Mouse (Mus musculus) Muller cell, postnatal 12 days (primary cell): ENCODE data around the gene Dab1.

ENCODE experiments used
- DNase-seq: peaks from one replicate; pipeline ENCODE4 v3.0.0-alpha.2; 2015; ENCODE audit errors: inconsistent ontology term

Dab1 gene

DNA sequence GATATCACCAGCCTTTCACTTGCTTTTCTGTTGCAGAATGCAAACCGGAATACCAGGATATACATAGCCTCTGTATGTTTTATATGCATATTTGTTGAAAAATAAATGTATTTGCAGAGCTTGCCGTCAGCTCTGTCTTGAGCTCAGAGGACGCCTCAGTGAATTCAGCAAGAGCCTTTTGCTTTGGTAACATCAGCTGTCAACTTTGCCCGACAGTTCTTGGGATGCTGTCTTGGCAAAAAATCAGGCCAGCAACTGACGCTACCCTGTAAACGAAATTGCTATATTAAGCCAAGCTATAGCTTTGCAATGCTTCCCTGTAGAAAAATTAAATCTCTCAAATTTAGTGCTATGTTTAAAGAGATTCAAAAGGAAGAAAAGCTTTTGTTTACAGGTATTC lies 630.3 kb downstream of the Dab1 start:
- DNase-seq: no peak

GRCm38 (mm10) chr4:104257776-104258175 lies 638.6 kb downstream of the Dab1 start:
- DNase-seq: no peak

DNA sequence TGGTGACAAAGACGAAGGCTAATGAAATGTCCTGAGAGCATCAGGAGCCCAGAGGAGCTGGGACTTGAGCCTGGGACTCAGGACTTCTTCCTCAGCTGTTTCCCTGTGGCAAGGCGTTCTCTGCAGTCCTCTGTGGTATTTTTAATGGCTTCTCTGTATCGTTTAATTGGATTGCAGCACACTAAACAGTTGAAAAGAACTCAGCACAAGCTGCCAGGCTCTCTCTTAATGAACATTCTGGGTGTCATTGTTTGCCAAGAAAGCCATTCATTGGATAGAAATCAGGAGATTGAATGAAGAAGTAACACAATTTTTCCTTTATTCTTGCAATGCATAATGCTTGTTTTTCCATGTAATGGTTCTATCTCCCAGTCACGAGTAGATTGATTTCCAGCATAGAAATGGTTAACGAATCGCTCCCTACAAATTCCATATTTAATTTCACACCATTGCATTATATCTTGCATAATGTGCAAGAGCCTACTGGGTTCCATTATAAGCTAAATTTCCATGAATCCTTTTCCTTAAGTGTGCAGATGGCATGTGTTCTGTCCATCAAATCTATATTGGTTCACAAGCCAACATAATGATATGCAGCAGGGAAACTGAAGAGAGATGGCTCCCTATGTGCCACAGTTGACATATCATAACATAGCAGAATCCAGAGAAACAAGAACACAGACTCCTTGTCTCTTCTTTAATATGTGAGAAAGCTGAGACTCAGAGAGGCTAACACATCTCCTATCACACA lies 650.4 kb downstream of the Dab1 start:
- peak; percentile 66 for DNase-seq

DNA sequence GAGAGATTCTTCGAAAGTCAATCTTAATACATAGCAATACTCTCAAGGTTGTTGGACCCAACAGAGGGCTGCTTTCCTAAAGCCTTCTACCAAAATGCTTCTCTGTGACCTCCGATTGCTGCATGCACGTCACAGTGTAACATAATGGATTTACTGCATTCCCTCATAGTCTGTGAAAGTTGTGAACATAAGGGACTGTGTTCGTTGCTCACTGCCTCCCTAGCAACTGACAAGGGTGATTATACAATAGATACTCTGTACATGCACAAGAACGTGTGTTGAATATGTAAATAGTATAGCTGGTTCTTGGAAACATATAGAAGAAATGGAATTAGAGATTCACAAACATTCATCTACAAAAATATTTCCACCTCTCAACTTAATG lies 651.0 kb downstream of the Dab1 start:
- DNase-seq: no peak

DNA sequence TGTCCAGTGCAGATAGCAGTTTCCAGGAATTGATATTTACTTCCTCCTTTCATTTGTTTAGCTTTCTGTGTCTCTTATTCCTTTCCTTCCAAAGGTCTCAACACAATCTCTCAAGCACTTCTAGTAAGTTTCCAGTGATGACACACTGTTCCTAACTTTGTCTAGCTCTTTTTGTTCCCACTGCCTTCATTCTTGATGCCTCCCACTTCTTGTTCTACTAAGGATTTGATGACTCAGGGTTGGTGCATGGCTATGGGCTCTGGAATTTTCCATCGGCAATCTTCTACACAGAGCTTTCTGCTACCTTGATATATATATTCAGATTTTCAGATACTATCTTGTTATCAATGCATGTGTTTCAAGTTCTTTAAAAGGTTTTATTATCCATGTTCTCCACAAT lies 656.1 kb downstream of the Dab1 start:
- DNase-seq: no peak

DNA sequence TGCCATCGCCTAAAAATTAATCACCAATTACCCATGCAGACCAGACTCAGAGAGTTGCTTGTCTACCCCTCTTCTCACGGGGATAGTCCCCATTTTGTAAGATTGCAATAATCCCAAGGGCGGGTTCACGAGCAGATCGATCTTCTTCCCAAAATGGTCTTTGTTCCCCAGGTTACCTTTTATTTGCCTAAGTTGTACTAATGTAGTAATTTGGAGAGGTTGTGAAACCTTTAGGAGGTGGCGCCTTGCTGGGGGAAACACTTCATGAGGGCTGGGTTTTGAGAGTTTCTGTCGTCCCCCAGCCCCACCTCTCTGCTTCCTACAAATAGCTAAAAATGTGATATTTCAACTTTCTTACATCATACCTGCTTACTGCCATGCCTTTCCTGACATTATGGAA lies 657.8 kb downstream of the Dab1 start:
- DNase-seq: no peak

GRCm38 (mm10) chr4:104281518-104281917 lies 662.4 kb downstream of the Dab1 start:
- peak; percentile 43 for DNase-seq

DNA sequence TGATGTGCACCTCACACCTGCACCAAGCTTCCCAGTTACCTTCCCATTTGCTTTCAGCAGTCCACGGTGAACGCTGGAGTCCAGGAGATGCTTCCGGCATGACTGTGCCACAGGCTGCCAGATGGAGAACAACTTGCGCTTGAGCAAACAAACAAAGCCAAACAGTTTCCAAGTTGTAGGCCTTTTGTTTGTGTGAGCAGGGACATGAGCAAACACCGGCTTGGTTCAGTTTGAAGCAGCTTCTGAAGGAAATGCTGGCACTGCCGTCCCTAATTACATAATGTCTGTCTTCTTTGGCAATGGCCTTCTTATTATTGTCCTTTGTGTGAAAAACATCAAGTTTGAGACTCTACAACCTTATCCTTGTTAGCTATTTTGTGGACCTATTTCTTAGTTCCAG lies 664.7 kb downstream of the Dab1 start:
- peak; percentile 82 for DNase-seq

- no peak for DNase-seq
These were observed 669.2 kb downstream of the Dab1 start for GRCm38 (mm10) chr4:104288401-104288800.

GRCm38 (mm10) chr4:104301764-104302163 lies 682.6 kb downstream of the Dab1 start:
- DNase-seq: peak; percentile 7

DNA sequence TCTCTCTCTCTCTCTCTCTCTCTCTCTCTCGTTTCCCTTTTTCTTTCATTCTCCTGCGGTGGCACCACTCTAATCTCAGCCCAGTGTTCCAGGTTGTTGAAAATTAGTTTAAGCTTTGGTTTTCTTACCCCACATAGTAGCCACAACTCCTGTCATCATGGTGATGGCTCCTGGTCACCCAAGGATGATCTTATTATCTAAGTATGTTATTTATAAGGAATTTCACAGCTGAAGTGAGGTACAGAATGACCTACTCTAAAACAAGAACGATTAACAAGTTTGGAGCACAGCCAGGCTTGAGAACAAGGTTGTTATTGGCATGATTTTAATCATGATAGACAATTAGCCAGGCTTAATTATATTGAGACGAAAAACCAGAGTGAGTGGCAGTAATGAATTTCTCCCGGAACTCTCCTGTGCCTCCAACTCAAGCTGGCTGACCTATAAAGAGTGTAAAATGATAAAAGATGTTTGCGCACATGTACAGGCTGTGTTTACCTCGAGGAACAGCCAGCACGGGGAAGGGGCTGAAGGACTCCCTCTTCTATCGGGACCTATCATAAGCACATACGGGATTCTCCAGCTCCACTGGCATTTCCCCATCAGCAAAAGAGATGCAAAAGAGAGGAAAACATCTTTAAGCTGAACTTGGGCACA lies 684.0 kb downstream of the Dab1 start:
- peak; percentile 87 for DNase-seq

DNA sequence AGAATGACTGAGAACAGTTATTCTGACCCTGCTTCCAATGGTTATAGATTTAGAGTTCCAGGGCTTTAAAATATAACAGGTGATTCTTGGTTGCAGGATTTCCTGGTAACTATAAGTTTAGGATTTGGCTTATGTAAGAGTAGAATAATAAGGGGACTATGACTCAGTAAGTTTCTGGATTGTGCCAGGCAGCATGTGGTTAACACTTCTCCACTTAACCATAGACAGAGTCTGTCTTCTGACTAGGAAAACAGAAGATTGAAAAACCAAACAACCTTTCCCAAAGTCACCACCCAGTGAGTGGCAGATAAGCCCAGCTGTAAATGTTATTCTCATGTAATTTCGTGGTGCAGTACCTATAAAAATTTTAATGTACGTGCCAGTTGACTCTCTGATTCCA lies 688.6 kb downstream of the Dab1 start:
- no peak for DNase-seq

DNA sequence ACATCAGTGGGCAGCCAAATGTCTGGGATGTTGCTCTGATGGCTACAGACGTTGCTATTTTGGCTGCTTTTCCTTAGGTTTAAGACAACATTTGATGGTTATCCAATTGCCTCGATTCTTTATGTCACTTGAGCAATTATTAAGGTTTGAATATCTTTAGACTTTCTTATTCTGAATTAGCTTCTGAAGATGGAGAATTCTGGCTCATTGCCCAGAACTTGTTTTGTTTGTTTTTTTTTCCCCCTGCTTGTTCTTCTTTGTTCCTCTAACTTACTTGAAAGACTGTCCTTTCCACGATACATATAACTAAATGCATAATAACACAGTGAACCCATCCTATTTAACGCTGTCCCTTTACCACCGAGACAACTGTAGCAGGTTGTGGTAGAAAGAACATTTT lies 707.1 kb downstream of the Dab1 start:
- DNase-seq: no peak

DNA sequence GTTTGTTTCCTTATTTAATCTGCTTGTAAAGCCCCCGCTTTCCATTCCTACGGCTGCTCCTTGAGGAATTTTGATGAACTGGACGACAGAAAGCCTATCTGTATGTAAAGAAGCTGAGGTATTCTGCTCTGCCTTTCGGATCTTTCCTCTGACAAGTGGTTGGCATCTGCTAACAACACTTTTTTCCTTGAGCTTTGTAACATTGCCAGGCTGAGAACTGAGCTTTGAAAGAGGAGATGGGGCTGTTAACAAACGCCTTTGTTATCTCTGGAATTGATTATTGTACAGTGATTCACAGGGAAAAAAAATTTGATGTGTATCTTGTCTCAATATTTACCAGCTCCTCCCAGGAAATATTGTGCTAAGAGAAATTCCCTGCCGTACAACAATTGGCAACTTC lies 712.7 kb downstream of the Dab1 start:
- DNase-seq: peak; percentile 13

- no peak for DNase-seq
These were observed 713.2 kb downstream of the Dab1 start for GRCm38 (mm10) chr4:104332399-104332798.

- DNase-seq: no peak
These were observed 718.1 kb downstream of the Dab1 start for GRCm38 (mm10) chr4:104337279-104337678.

- DNase-seq: no peak
These were observed 719.2 kb downstream of the Dab1 start for GRCm38 (mm10) chr4:104338382-104338781.

DNA sequence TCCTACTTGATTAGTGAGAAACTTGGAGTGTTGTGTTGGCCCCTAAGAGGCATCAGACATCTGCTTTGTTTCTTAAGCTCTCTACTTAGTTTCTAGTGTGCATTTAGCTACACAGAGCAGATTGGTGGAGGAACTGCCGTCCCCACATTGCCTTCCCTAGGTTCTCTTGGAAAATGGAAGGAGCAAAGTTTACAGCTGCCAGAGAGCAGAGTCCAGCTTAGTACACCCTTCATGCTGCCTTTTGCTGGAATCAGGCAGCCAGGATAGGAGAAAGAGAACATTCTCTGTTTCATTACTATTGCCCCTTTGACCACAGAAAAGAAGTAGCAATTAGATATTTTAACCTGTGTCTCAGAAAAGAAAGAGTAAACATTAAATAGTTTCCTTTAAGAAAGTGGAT lies 742.2 kb downstream of the Dab1 start:
- no peak for DNase-seq

GRCm38 (mm10) chr4:104366491-104366890 lies 747.3 kb downstream of the Dab1 start:
- no peak for DNase-seq

DNA sequence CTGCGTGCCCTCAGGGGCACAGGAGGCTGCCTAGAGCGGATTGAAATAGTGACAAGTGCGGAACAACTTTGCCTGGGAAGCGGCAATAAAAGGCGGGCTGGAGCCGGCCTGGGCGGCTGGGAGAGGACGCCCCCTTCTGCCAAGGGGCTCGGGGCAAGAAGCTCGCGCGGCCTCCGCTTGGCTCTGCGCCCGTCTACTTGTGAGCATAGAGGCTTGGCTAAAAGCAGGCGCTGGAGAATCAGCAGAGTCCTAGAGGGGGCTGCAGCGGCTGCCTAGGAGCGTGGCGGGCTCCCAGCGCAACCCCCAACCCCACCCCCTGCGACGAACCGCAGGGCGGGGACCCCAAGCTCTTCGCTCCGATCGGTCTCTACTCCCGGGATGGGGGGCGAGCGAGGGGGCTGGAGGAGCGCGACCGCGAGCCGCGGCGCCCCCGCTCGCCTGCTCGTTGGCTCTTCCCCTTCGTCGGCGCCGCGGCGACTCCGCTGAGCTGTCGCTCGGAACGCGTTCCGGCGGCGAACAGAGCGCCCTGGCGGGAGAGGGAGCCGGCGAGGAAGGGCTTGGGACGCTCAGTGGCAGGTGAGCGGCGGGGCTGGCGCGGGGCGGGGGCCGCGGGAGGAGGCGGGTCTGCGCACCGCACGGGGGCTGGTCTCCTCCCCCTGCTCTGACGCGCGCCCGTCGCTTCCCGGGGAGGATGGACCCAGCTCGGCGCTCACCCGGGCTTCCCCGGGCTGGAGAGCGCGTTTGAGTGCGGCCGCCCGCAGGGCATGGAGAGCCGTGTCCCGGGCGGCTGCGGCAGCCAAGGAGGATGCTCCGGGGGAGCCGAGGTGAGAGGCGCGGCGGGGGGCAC lies 748.0 kb downstream of the Dab1 start:
- peak; percentile 85 for DNase-seq

DNA sequence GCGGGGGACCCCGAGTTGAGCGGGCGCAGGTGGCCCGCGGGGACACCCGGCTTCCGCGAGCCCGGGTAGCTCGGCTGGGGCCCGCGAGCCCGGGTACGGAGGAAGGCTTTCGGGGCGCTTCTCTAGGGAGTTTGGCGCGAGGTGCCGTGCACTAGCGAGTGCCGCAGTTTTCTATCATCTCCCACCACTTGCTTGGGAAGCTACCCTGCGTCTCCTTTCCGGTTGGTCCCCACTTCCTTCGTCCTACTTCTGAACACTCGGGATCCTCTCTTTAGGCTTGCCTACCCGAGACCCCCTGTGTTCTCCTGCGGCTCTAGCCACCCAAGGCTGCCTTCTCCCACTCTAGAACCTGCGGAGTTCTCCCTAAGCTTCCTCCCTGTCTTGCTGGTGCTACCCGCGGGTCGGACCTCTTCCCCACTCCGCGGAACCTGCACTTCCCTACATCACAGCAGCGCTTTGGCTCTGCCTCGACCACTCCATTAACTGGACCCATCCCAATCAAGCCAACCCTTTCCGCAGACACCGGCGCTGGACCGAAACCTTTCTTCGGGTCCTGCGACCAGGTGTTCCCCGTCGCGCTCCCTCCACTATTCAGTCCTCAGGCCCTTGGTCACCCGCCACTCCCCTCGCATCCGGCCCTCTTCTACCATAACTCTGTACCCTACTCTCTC lies 748.7 kb downstream of the Dab1 start:
- DNase-seq: peak; percentile 59

- DNase-seq: peak; percentile 80
These were observed 749.4 kb downstream of the Dab1 start for GRCm38 (mm10) chr4:104368561-104369021.
